Mouse (Mus musculus): ENCODE results near the gene Emsy. TPM values are rescaled to one million over a fixed set of nuclear protein-coding genes. Genes with fewer than 3 reads are reported as not detected.

The Emsy gene
- polyA plus RNA-seq, 1 experiment from 2014 or later = 42.1 TPM

GRCm38 (mm10) chr7:98572223-98572868 is 84.2 kb downstream of the Emsy start:
- Histone ChIP-seq H3K9me3 (no peaks in the 10 kb centered on the region), H3K27ac (no peak overlapping the region), H3K36me3 (no peaks in the 10 kb centered on the region), H3K4me3 (replicated peaks) (no peak overlapping the region), H3K9ac (replicated peaks) (no peak overlapping the region), H3K27me3 (no peaks in the 10 kb centered on the region), H3K4me1 (replicated peaks) (0 out of 2 replicates have a peak, but pooled peaks cover 4% of the 10 kb centered on the region), H3K4me2 (replicated peaks) (no peak overlapping the region)
- 43% methylated on average over 10 of the region's 10 CpGs for WGBS
- ATAC-seq = no peak

GRCm38 (mm10) chr7:98570824-98571505 is 85.6 kb downstream of the Emsy start:
- 79% methylated on average over 8 of the region's 8 CpGs for WGBS
- Histone ChIP-seq H3K9ac (replicated peaks) (no peak overlapping the region), H3K9me3 (no peaks in the 10 kb centered on the region), H3K4me3 (replicated peaks) (no peak overlapping the region), H3K27me3 (no peaks in the 10 kb centered on the region), H3K27ac (no peak overlapping the region), H3K4me1 (replicated peaks) (0 out of 2 replicates have a peak, but pooled peaks cover 4% of the 10 kb centered on the region), H3K4me2 (replicated peaks) (no peak overlapping the region), H3K36me3 (no peaks in the 10 kb centered on the region)
- no peak for ATAC-seq

GRCm38 (mm10) chr7:98567056-98567455 is 89.5 kb downstream of the Emsy start:
- Histone ChIP-seq H3K36me3 (no peaks in the 10 kb centered on the region), H3K4me1 (replicated peaks) (no peaks in the 10 kb centered on the region), H3K4me2 (replicated peaks) (no peak overlapping the region), H3K9ac (replicated peaks) (no peak overlapping the region), H3K27me3 (no peaks in the 10 kb centered on the region), H3K4me3 (replicated peaks) (no peak overlapping the region), H3K9me3 (no peaks in the 10 kb centered on the region), H3K27ac (no peak overlapping the region)
- WGBS = 53% methylated on average over 5 of the region's 5 CpGs
- ATAC-seq = no peak

GRCm38 (mm10) chr7:98564607-98565364 is 91.8 kb downstream of the Emsy start:
- no peak overlapping the region for H3K9ac ChIP-seq (replicated peaks)
- H3K4me2 ChIP-seq (replicated peaks) = no peak overlapping the region
- H3K27me3 ChIP-seq = no peaks in the 10 kb centered on the region
- H3K4me1 ChIP-seq (replicated peaks) = no peaks in the 10 kb centered on the region
- H3K4me3 ChIP-seq (replicated peaks) = no peak overlapping the region
- H3K9me3 ChIP-seq = no peaks in the 10 kb centered on the region
- no peak for ATAC-seq
- H3K27ac ChIP-seq = no peak overlapping the region
- WGBS = 84% methylated on average over 9 of the region's 9 CpGs
- H3K36me3 ChIP-seq = no peaks in the 10 kb centered on the region

GRCm38 (mm10) chr7:98563991-98564390 is 92.6 kb downstream of the Emsy start:
- Histone ChIP-seq H3K9ac (replicated peaks) (no peak overlapping the region), H3K9me3 (no peaks in the 10 kb centered on the region), H3K4me2 (replicated peaks) (no peak overlapping the region), H3K27me3 (no peaks in the 10 kb centered on the region), H3K4me3 (replicated peaks) (no peak overlapping the region), H3K36me3 (no peaks in the 10 kb centered on the region), H3K4me1 (replicated peaks) (no peaks in the 10 kb centered on the region), H3K27ac (no peak overlapping the region)
- WGBS = 90% methylated on average over 6 of the region's 6 CpGs
- ATAC-seq = no peak

- no peaks in the 10 kb centered on the region for H3K27me3 ChIP-seq
- no peak overlapping the region for H3K9ac ChIP-seq (replicated peaks)
- no peaks in the 10 kb centered on the region for H3K36me3 ChIP-seq
- 84% methylated on average over 5 of the region's 5 CpGs for WGBS
- no peak overlapping the region for H3K4me3 ChIP-seq (replicated peaks)
- H3K4me1 ChIP-seq (replicated peaks) = no peaks in the 10 kb centered on the region
- no peak overlapping the region for H3K4me2 ChIP-seq (replicated peaks)
- no peaks in the 10 kb centered on the region for H3K9me3 ChIP-seq
- no peak for ATAC-seq
- H3K27ac ChIP-seq = no peak overlapping the region
These were observed 93.6 kb downstream of the Emsy start for GRCm38 (mm10) chr7:98562966-98563365.

- Histone ChIP-seq H3K4me1 (replicated peaks) (no peaks in the 10 kb centered on the region), H3K27ac (no peak overlapping the region), H3K9me3 (no peaks in the 10 kb centered on the region), H3K4me2 (replicated peaks) (no peak overlapping the region), H3K36me3 (no peaks in the 10 kb centered on the region), H3K9ac (replicated peaks) (no peak overlapping the region), H3K4me3 (replicated peaks) (no peak overlapping the region), H3K27me3 (no peaks in the 10 kb centered on the region)
- no peak for ATAC-seq
- 87% methylated on average over 8 of the region's 8 CpGs for WGBS
These were observed 94.4 kb downstream of the Emsy start for GRCm38 (mm10) chr7:98562186-98562585.

GRCm38 (mm10) chr7:98561556-98562164 is 94.9 kb downstream of the Emsy start:
- WGBS = 83% methylated on average over 12 of the region's 12 CpGs
- no peak for ATAC-seq
- Histone ChIP-seq H3K4me3 (replicated peaks) (no peak overlapping the region), H3K9ac (replicated peaks) (no peak overlapping the region), H3K27me3 (no peaks in the 10 kb centered on the region), H3K4me1 (replicated peaks) (no peaks in the 10 kb centered on the region), H3K4me2 (replicated peaks) (no peak overlapping the region), H3K27ac (no peak overlapping the region), H3K36me3 (no peaks in the 10 kb centered on the region), H3K9me3 (no peaks in the 10 kb centered on the region)

- ATAC-seq = no peak
- no peak overlapping the region for H3K9ac ChIP-seq (replicated peaks)
- H3K9me3 ChIP-seq = no peaks in the 10 kb centered on the region
- H3K4me3 ChIP-seq (replicated peaks) = no peak overlapping the region
- WGBS = 83% methylated on average over 9 of the region's 9 CpGs
- no peaks in the 10 kb centered on the region for H3K27me3 ChIP-seq
- H3K4me2 ChIP-seq (replicated peaks) = no peak overlapping the region
- H3K4me1 ChIP-seq (replicated peaks) = no peaks in the 10 kb centered on the region
- no peak overlapping the region for H3K27ac ChIP-seq
- H3K36me3 ChIP-seq = no peaks in the 10 kb centered on the region
These were observed 98.3 kb downstream of the Emsy start for GRCm38 (mm10) chr7:98558128-98558921.

- H3K27me3 ChIP-seq = no peaks in the 10 kb centered on the region
- no peak overlapping the region for H3K4me3 ChIP-seq (replicated peaks)
- whole genome bisulfite sequencing = 86% methylated on average over 6 of the region's 6 CpGs
- no peak overlapping the region for H3K27ac ChIP-seq
- no peaks in the 10 kb centered on the region for H3K36me3 ChIP-seq
- no peaks in the 10 kb centered on the region for H3K9me3 ChIP-seq
- H3K9ac ChIP-seq (replicated peaks) = no peak overlapping the region
- H3K4me2 ChIP-seq (replicated peaks) = no peak overlapping the region
- no peak for ATAC-seq
- no peaks in the 10 kb centered on the region for H3K4me1 ChIP-seq (replicated peaks)
These were observed 99.7 kb downstream of the Emsy start for GRCm38 (mm10) chr7:98556767-98557394.

GRCm38 (mm10) chr7:98551041-98551440 is 105.5 kb downstream of the Emsy start:
- WGBS = 83% methylated on average over 3 of the region's 3 CpGs
- H3K27me3 ChIP-seq = no peaks in the 10 kb centered on the region
- ATAC-seq = no peak
- H3K9ac ChIP-seq (replicated peaks) = no peak overlapping the region
- no peaks in the 10 kb centered on the region for H3K36me3 ChIP-seq
- no peak overlapping the region for H3K4me2 ChIP-seq (replicated peaks)
- no peaks in the 10 kb centered on the region for H3K4me1 ChIP-seq (replicated peaks)
- H3K9me3 ChIP-seq = no peaks in the 10 kb centered on the region
- no peak overlapping the region for H3K4me3 ChIP-seq (replicated peaks)
- no peak overlapping the region for H3K27ac ChIP-seq

Data from midbrain, embryonic 13.5 days (tissue).